Mouse (Mus musculus) CH12.LX (cell line): ENCODE data around the gene Tmem246. TPM values are rescaled to one million over a fixed set of nuclear protein-coding genes. Genes with fewer than 3 reads are reported as not detected.

ENCODE experiments used
- DNase-seq: peaks from one replicate; pipeline ENCODE4 v3.0.0-alpha.2; 2013; ENCODE audit errors: extremely low read depth
- H3K27ac ChIP-seq: 2 replicates; pipeline ENCODE4 v1.5.1; 2012; ENCODE audit warnings: low read depth, mild to moderate bottlenecking, control low read depth, moderate library complexity; ENCODE audit not compliant: insufficient read depth
- H3K27me3 ChIP-seq: replicated peaks from 2 replicates; pipeline ENCODE3; 2012; ENCODE audit warnings: inconsistent platforms
- H3K36me3 ChIP-seq, 2 experiments: replicated peaks in 1 of 2; 2 replicates each; pipeline versions ENCODE3 to v1.6.1; 2012; ENCODE audit warnings: inconsistent platforms in 1 of 2, low read length in 1 of 2, mild to moderate bottlenecking in 1 of 2, mixed read lengths in 1 of 2, moderate library complexity in 1 of 2; ENCODE audit not compliant: control insufficient read depth in 1 of 2, insufficient read depth in 1 of 2
- H3K4me1 ChIP-seq, 2 experiments: 2 replicates each; pipeline ENCODE4 v1.6.1; 2012; ENCODE audit warnings: inconsistent platforms in 1 of 2, moderate library complexity in 1 of 2; ENCODE audit not compliant: insufficient read depth in 2 of 2, control insufficient read depth in 1 of 2
- H3K4me2 ChIP-seq: 2 replicates; pipeline ENCODE4 v1.6.1; 2012; ENCODE audit warnings: low read depth, mild to moderate bottlenecking, control low read depth; ENCODE audit not compliant: poor library complexity, insufficient read depth, severe bottlenecking
- H3K4me3 ChIP-seq, 3 experiments: fragments of 150-350 bp in 1 of 3; sonication (generic) in 1 of 3; replicated peaks in 1 of 3; 2 replicates each; pipeline versions ENCODE3 to v1.5.1; 2011 to 2012; ENCODE audit warnings: low read depth in 2 of 3, low read length in 2 of 3, mild to moderate bottlenecking in 2 of 3, moderate library complexity in 2 of 3, control low read depth in 1 of 3, improper control_type of control experiment in 1 of 3, inconsistent platforms in 1 of 3, mixed read lengths in 1 of 3; ENCODE audit not compliant: poor library complexity in 1 of 3
- H3K79me2 ChIP-seq: replicated peaks from 2 replicates; pipeline ENCODE4 v1.6.1; 2012; ENCODE audit warnings: mild to moderate bottlenecking, moderate library complexity; ENCODE audit not compliant: control insufficient read depth, poor library complexity, insufficient read depth, severe bottlenecking; ENCODE audit errors: extremely low read depth
- H3K9ac ChIP-seq: 2 replicates; pipeline ENCODE4 v1.6.1; 2012; ENCODE audit warnings: low read depth, mild to moderate bottlenecking, control low read depth, moderate library complexity; ENCODE audit not compliant: insufficient read depth
- H3K9me3 ChIP-seq: replicated peaks from 2 replicates; pipeline ENCODE3; 2012; ENCODE audit warnings: low read length, inconsistent platforms, mixed read lengths
- BHLHE40 ChIP-seq: IDR thresholded peaks from 2 replicates; pipeline ENCODE4 v1.6.1; 2011; ENCODE audit warnings: mild to moderate bottlenecking, low read depth, low read length, improper control_type of control experiment
- CHD1 ChIP-seq: IDR thresholded peaks from 2 replicates; pipeline ENCODE4 v1.6.1; 2012; ENCODE audit warnings: low read depth, low read length, improper control_type of control experiment, inconsistent platforms
- CTCF ChIP-seq, 2 experiments: IDR thresholded peaks in 1 of 2; conservative IDR thresholded peaks in 1 of 2; 2 replicates each; pipeline ENCODE4 v1.5.1; 2011 to 2012; ENCODE audit warnings: low read depth in 2 of 2, low read length in 2 of 2, improper control_type of control experiment in 1 of 2, inconsistent platforms in 1 of 2, mild to moderate bottlenecking in 1 of 2, moderate library complexity in 1 of 2
- E2F4 ChIP-seq: IDR thresholded peaks from 2 replicates; pipeline ENCODE4 v1.6.1; 2011; ENCODE audit warnings: low read depth, low read length, improper control_type of control experiment; ENCODE audit not compliant: insufficient replicate concordance
- ELF1 ChIP-seq: IDR thresholded peaks from 2 replicates; pipeline ENCODE4 v1.6.1; 2014; ENCODE audit warnings: low read depth, mild to moderate bottlenecking, inconsistent platforms, low read length, improper control_type of control experiment
- GABPA ChIP-seq: IDR thresholded peaks from 2 replicates; pipeline ENCODE4 v1.6.1; 2012; ENCODE audit warnings: low read depth, low read length, improper control_type of control experiment, inconsistent platforms; ENCODE audit not compliant: insufficient replicate concordance
- IRF4 ChIP-seq: IDR thresholded peaks from 2 replicates; pipeline ENCODE4 v1.6.1; 2014; ENCODE audit warnings: low read depth, mild to moderate bottlenecking, inconsistent platforms, low read length, improper control_type of control experiment
- JUN ChIP-seq: IDR thresholded peaks from 2 replicates; pipeline ENCODE4 v1.6.1; 2011; ENCODE audit warnings: low read depth, mild to moderate bottlenecking, low read length, improper control_type of control experiment, moderate library complexity; ENCODE audit not compliant: insufficient read depth
- JUND ChIP-seq: conservative IDR thresholded peaks from 2 replicates; pipeline ENCODE4 v1.6.1; 2011; ENCODE audit warnings: low read depth, low read length, improper control_type of control experiment
- MAFK ChIP-seq: IDR thresholded peaks from 2 replicates; pipeline ENCODE4 v1.6.1; 2011; ENCODE audit warnings: low read length, improper control_type of control experiment; ENCODE audit not compliant: insufficient replicate concordance
- MEF2A ChIP-seq: IDR thresholded peaks from 2 replicates; pipeline ENCODE4 v1.6.1; 2014; ENCODE audit warnings: low read depth, mild to moderate bottlenecking, inconsistent platforms, low read length, improper control_type of control experiment, borderline replicate concordance
- MXI1 ChIP-seq: IDR thresholded peaks from 2 replicates; pipeline ENCODE4 v1.6.1; 2011; ENCODE audit warnings: mild to moderate bottlenecking, low read depth, low read length, improper control_type of control experiment
- NRF1 ChIP-seq: IDR thresholded peaks from 2 replicates; pipeline ENCODE4 v1.6.1; 2014; ENCODE audit warnings: low read depth, mild to moderate bottlenecking, inconsistent platforms, low read length, improper control_type of control experiment, moderate library complexity
- PAX5 ChIP-seq: IDR thresholded peaks from 2 replicates; pipeline ENCODE4 v1.6.1; 2012; ENCODE audit warnings: low read length, inconsistent platforms, mixed read lengths
- POLR2AphosphoS2 ChIP-seq: IDR thresholded peaks from 2 replicates; pipeline ENCODE4 v1.6.1; 2011; ENCODE audit warnings: low read depth, low read length, improper control_type of control experiment
- RAD21 ChIP-seq: IDR thresholded peaks from 2 replicates; pipeline ENCODE4 v1.6.1; 2011; ENCODE audit warnings: low read depth, mild to moderate bottlenecking, low read length, improper control_type of control experiment, moderate library complexity
- RCOR1 ChIP-seq: conservative IDR thresholded peaks from 2 replicates; pipeline ENCODE4 v1.6.1; 2012; ENCODE audit warnings: low read depth, mild to moderate bottlenecking, inconsistent platforms, low read length, improper control_type of control experiment
- SMC3 ChIP-seq: IDR thresholded peaks from 2 replicates; pipeline ENCODE4 v1.6.1; 2011; ENCODE audit warnings: low read depth, low read length, improper control_type of control experiment
- ZKSCAN1 ChIP-seq: IDR thresholded peaks from 2 replicates; pipeline ENCODE4 v1.6.1; 2012; ENCODE audit warnings: low read depth, inconsistent platforms, low read length, improper control_type of control experiment, borderline replicate concordance
- ZMIZ1 ChIP-seq: IDR thresholded peaks from 2 replicates; pipeline ENCODE4 v1.6.1; 2012; ENCODE audit warnings: low read depth, mild to moderate bottlenecking, inconsistent platforms, low read length, improper control_type of control experiment
- dilution Hi-C: fragments of 300-500 bp; cut with MboI; formaldehyde crosslinking; loops from 2 replicates; pipeline ENCODE4 v1.14.3; 2020; ENCODE audit warnings: low sequenced_read_pairs; ENCODE audit not compliant: extremely low pct_unique_long_range_greater_than_20kb, extremely low pct_ligation_motif_present
- in situ Hi-C: fragments of 300-500 bp; cut with MboI; formaldehyde crosslinking; loops from 3 replicates; pipeline ENCODE4 v1.14.3; 2019; ENCODE audit warnings: low sequenced_read_pairs, low pct_ligation_motif_present, low pct_unique_long_range_greater_than_20kb, mixed read lengths
- polyA plus RNA-seq: library from polyadenylated mRNA; unstranded; fragments of >175 nt; gene quantifications from 2 replicates; pipeline ENCODE4 v1.2.1, GENCODE M21; 2012; ENCODE audit warnings: low read depth; ENCODE audit not compliant: insufficient read length
- total RNA-seq, 2 experiments: library from RNA; depleted of rRNA; stranded (reverse); fragments of 300-350 nt in 1 of 2; fragments of >200 nt in 1 of 2; gene quantifications; 2 replicates each; pipeline ENCODE4 v1.2.3; 2012 to 2014

The Tmem246 gene
- total and polyA plus RNA-seq, 3 experiments = 0.13 to 0.49 (median 0.24) TPM

GRCm38 (mm10) chr4:49558181-49558580 lies 39.5 kb downstream of the Tmem246 start:
- Histone ChIP-seq H3K4me2 (no peak overlapping the region), H3K9me3 (no peaks in the 10 kb centered on the region), H3K36me3 (no peaks in the 10 kb centered on the region), H3K27ac (no peak overlapping the region), H3K27me3 (no peaks in the 10 kb centered on the region), H3K4me3 (no peak overlapping the region), H3K4me1 (no peaks in the 10 kb centered on the region; a peak in 1 of 4 replicates), H3K79me2 (no peaks in the 10 kb centered on the region), H3K9ac (no peak overlapping the region)
- in situ Hi-C loops = no loop called here
- dilution Hi-C loops = no loop called here
- TF ChIP-seq E2F4 = no peak
- TF ChIP-seq ZMIZ1 = no peak
- no peak for TF ChIP-seq RCOR1
- TF ChIP-seq MAFK = no peak
- no peak for TF ChIP-seq MEF2A
- TF ChIP-seq RAD21 = no peak
- TF ChIP-seq CHD1 = no peak
- no peak for TF ChIP-seq BHLHE40
- no peak for TF ChIP-seq ELF1
- TF ChIP-seq JUN = no peak
- no peak for DNase-seq

GRCm38 (mm10) chr4:49557375-49557774 lies 40.3 kb downstream of the Tmem246 start:
- H3K4me1 ChIP-seq = no peaks in the 10 kb centered on the region; a peak in 1 of 4 replicates
- dilution Hi-C loops = no loop called here
- in situ Hi-C loops = no loop called here

More at GRCm38 (mm10) chr4:49557375-49557774, 40.3 kb downstream of the Tmem246 start:
- no peaks in the 10 kb centered on the region for H3K9me3 ChIP-seq
- H3K4me2 ChIP-seq = no peak overlapping the region
- H3K79me2 ChIP-seq = no peaks in the 10 kb centered on the region
- no peak overlapping the region for H3K9ac ChIP-seq
- H3K36me3 ChIP-seq = no peaks in the 10 kb centered on the region
- H3K27ac ChIP-seq = no peak overlapping the region
- H3K27me3 ChIP-seq = no peaks in the 10 kb centered on the region
- no peak overlapping the region for H3K4me3 ChIP-seq
- TF ChIP-seq ZMIZ1 (no peak), MXI1 (no peak), ELF1 (no peak), BHLHE40 (no peak), RAD21 (no peak), ZKSCAN1 (no peak), SMC3 (no peak), MEF2A (no peak), MAFK (no peak), CTCF (conservative IDR thresholded peaks at IDR 0.05 in 1 of 2, IDR thresholded peaks at IDR 0.05 in 1 of 2; ENCODE audit: low read depth in 2 of 2, low read length in 2 of 2) (no peak), JUND (no peak), NRF1 (no peak), IRF4 (no peak), PAX5 (no peak), POLR2AphosphoS2 (no peak), GABPA (no peak)
- no peak for DNase-seq
